Mouse (Mus musculus) intestine, postnatal 0 days (tissue): ENCODE data around the gene Wdr19. TPM values are rescaled to one million over a fixed set of nuclear protein-coding genes. Genes with fewer than 3 reads are reported as not detected.
A peak's percentile ranks its signal among the peaks of the same experiment; 100 is the strongest.

Experiments
- ATAC-seq: fragments of 200-750 bp; cut with Nextera tagmentation; 2 replicates; pipeline ENCODE4 v1.8.0; 2017; ENCODE audit warnings: mild to moderate bottlenecking, moderate TSS enrichment, moderate library complexity
- H3K27ac ChIP-seq: fragments of 300-500 bp; sonication (generic); 2 replicates; pipeline ENCODE4 v1.5.1; 2014; ENCODE audit warnings: mild to moderate bottlenecking, low read depth, low read length, moderate library complexity
- H3K27me3 ChIP-seq: fragments of 300-500 bp; sonication (generic); replicated peaks from 2 replicates; pipeline ENCODE4 v1.6.1; 2014; ENCODE audit warnings: low read length, mixed read lengths; ENCODE audit not compliant: control insufficient read depth, insufficient read depth
- H3K36me3 ChIP-seq: fragments of 300-500 bp; sonication (generic); 2 replicates; pipeline ENCODE4 v1.6.1; 2014; ENCODE audit warnings: mild to moderate bottlenecking, moderate library complexity; ENCODE audit not compliant: control insufficient read depth, insufficient read depth
- H3K4me1 ChIP-seq: fragments of 300-500 bp; sonication (generic); replicated peaks from 2 replicates; pipeline ENCODE4 v1.6.1; 2014; ENCODE audit warnings: antibody characterized with exemption, low read length, mixed read lengths; ENCODE audit not compliant: control insufficient read depth, insufficient read depth
- H3K4me2 ChIP-seq: fragments of 300-500 bp; sonication (generic); replicated peaks from 2 replicates; pipeline ENCODE4 v1.6.1; 2014; ENCODE audit warnings: low read depth, mild to moderate bottlenecking, moderate library complexity
- H3K4me3 ChIP-seq: fragments of 300-500 bp; sonication (generic); 2 replicates; pipeline ENCODE4 v1.5.1; 2014; ENCODE audit warnings: low read depth, low read length
- H3K9ac ChIP-seq: fragments of 300-500 bp; sonication (generic); 2 replicates; pipeline ENCODE4 v1.6.1; 2014; ENCODE audit warnings: mild to moderate bottlenecking, low read depth, low read length
- H3K9me3 ChIP-seq: fragments of 300-500 bp; sonication (generic); 2 replicates; pipeline ENCODE4 v1.6.1; 2016; ENCODE audit warnings: mixed run types; ENCODE audit not compliant: control insufficient read depth
- CTCF ChIP-seq: sonication (generic); IDR thresholded peaks from 2 replicates; pipeline ENCODE4 v1.5.1; 2016; ENCODE audit warnings: low read depth, mild to moderate bottlenecking, control low read depth, antibody characterized with exemption, moderate library complexity
- WGBS: fragments of 180-500 bp; shearing (Covaris S2); extraction: QIAGEN DNeasy Blood & Tissue Kit; methylation state at CpG from one replicate; pipeline ENCODE4 v1.1.7; 2014; 5-methylcytosine and 5-hydroxymethylcytosine counted together
- polyA plus RNA-seq: library from polyadenylated mRNA; unstranded; fragments of >200 nt; fragmentation: Nextera tagmentation; extraction: Ambion mirVana; gene quantifications from 2 replicates; pipeline ENCODE4 v1.2.1, GENCODE M21; 2015

The Wdr19 gene
- polyA plus RNA-seq, 1 experiment from 2014 or later, result 1.7 TPM

DNA sequence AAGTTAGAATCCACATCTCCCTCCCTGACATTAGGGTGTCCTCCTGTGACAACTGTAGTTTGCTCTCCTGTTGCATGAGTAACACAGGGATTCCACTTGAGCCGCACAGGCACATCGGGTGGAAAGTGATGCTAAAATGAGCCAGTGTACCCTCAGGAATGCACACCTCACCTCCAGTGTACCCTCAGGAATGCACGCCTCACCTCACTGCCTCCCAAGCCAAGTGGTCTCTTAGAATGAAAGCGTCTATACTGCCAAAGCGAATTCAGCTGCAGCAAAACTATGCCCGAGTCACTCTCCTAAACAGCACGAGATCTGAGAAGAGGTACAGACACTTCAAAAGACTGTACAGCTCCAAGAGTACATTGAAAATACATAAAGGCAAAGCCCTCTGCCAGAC is 21.5 kb downstream of the Wdr19 start:
- Histone ChIP-seq H3K9ac (no peak overlapping the region), H3K36me3 (no peaks in the 10 kb centered on the region), H3K27me3 (no peaks in the 10 kb centered on the region), H3K4me2 (no peak overlapping the region), H3K9me3 (no peaks in the 10 kb centered on the region), H3K27ac (no peak overlapping the region), H3K4me3 (no peak overlapping the region), H3K4me1 (no peaks in the 10 kb centered on the region)
- 86% methylated on average over 7 of the region's 7 CpGs for WGBS
- ATAC-seq, result no peak
- no peak for TF ChIP-seq CTCF

DNA sequence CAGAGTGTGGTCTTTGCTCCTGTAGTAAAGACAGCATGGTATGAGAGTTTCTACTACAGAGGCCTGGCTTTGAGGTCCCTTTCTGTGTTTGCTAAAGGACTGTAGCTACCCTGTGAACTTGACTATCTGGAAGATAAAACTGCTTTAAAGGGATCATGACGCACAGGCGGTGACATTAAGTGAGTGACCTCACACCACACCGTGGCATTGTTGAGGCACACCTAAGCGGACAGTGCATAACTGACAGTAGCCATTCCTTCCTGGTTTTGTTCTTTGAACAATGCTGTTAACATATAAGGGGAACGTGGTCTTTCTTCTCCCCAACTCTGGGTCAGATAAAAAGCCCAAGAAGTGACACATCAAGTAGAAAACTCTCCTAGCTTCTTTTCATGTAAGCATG is 24.6 kb downstream of the Wdr19 start:
- no peak for ATAC-seq
- 0 out of 2 replicates have a peak, but pooled peaks cover 5% of the 10 kb centered on the region for H3K36me3 ChIP-seq
- no peak for TF ChIP-seq CTCF
- H3K4me1 ChIP-seq, result no peaks in the 10 kb centered on the region
- no peaks in the 10 kb centered on the region for H3K27me3 ChIP-seq
- no peak overlapping the region for H3K4me2 ChIP-seq
- H3K27ac ChIP-seq, result no peak overlapping the region
- no peak overlapping the region for H3K4me3 ChIP-seq
- 73% methylated on average over 5 of the region's 5 CpGs for WGBS
- no peak overlapping the region for H3K9ac ChIP-seq
- H3K9me3 ChIP-seq, result no peaks in the 10 kb centered on the region

DNA sequence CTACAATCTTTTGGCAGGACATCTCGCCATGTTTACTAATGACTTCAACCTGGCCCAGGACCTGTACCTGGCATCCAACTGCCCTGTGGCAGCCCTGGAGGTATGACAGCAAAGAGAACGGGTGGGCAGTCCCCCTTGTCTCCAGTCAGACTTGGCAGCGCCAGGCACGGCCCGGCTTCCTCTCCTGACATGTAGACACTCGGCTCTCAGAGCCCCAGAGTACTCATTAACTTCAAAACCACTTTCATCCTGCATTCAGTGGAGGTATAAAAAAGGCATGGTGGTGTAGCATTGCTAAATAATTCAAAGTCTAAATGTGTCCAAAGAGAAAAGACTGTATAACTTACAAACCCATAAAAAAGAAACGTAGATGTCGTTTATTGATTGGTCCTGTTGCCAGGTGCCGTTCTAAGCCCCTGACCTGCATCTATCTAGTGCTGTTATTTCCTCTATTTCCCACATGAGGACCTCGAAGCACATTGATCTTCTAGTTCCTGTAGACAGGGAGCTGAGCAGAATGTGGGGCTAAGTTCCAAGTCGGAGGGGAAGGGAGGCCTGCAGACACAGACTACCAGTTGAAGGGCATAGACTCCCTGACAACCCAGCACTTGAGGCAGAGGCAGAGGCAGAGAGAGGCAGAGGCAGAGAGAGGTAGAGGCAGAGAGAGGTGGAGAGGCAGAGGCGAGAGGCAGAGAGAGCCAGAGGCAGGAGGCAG is 31.9 kb downstream of the Wdr19 start:
- Histone ChIP-seq H3K27ac (no peak overlapping the region), H3K27me3 (no peaks in the 10 kb centered on the region), H3K9me3 (no peaks in the 10 kb centered on the region), H3K4me1 (no peaks in the 10 kb centered on the region), H3K36me3 (0 out of 2 replicates have a peak, but pooled peaks cover 15% of the 10 kb centered on the region), H3K9ac (no peak overlapping the region), H3K4me3 (no peak overlapping the region), H3K4me2 (no peak overlapping the region)
- WGBS, result 53% methylated on average over 12 of the region's 12 CpGs
- TF ChIP-seq CTCF, result no peak
- no peak for ATAC-seq

GRCm38 (mm10) chr5:65242740-65243139 is 43.2 kb downstream of the Wdr19 start:
- no peaks in the 10 kb centered on the region for H3K27me3 ChIP-seq
- ATAC-seq, result no peak
- H3K4me2 ChIP-seq, result no peak overlapping the region
- H3K27ac ChIP-seq, result no peak overlapping the region
- no peaks in the 10 kb centered on the region for H3K4me1 ChIP-seq
- peak; percentile 68 for TF ChIP-seq CTCF
- peaks cover 7% of the 10 kb centered on the region; the same call in 1 of the 2 replicates for H3K36me3 ChIP-seq
- WGBS, result 42% methylated on average over 5 of the region's 5 CpGs
- H3K9ac ChIP-seq, result no peak overlapping the region
- no peaks in the 10 kb centered on the region for H3K9me3 ChIP-seq
- H3K4me3 ChIP-seq, result no peak overlapping the region

- Histone ChIP-seq H3K9ac (no peak overlapping the region), H3K27me3 (no peaks in the 10 kb centered on the region), H3K4me2 (no peak overlapping the region), H3K9me3 (no peaks in the 10 kb centered on the region), H3K4me3 (no peak overlapping the region), H3K27ac (no peak overlapping the region), H3K4me1 (no peaks in the 10 kb centered on the region), H3K36me3 (peaks cover 11% of the 10 kb centered on the region; the same call in 1 of the 2 replicates)
- WGBS, result 90% methylated on average over 3 of the region's 3 CpGs
- ATAC-seq, result no peak
- no peak for TF ChIP-seq CTCF
Measured at GRCm38 (mm10) chr5:65247296-65247695, 47.8 kb downstream of the Wdr19 start.

- TF ChIP-seq CTCF, result no peak
- no peak overlapping the region for H3K27ac ChIP-seq
- no peaks in the 10 kb centered on the region for H3K9me3 ChIP-seq
- no peak overlapping the region for H3K9ac ChIP-seq
- H3K27me3 ChIP-seq, result no peaks in the 10 kb centered on the region
- no peak for ATAC-seq
- no peak overlapping the region for H3K4me2 ChIP-seq
- WGBS, result 64% methylated on average over 7 of the region's 7 CpGs
- H3K4me1 ChIP-seq, result no peaks in the 10 kb centered on the region
- H3K4me3 ChIP-seq, result no peak overlapping the region
- peaks cover 11% of the 10 kb centered on the region; the same call in 1 of the 2 replicates for H3K36me3 ChIP-seq
Measured at GRCm38 (mm10) chr5:65250185-65250855, 50.8 kb downstream of the Wdr19 start.
